Mouse (Mus musculus): ENCODE measurements at regions not wholly inside any gene's neighbourhood (a gene's known extent, or its start where the extent isn't known, plus 50 kb on each side); places are given as distances from the start of the nearest gene placed in this dataset.
"Not testable (repeated sequence)": the region's sequence is repeated elsewhere in the genome, so short reads cannot be mapped to it uniquely, and the experiment has no call there.

DNA sequence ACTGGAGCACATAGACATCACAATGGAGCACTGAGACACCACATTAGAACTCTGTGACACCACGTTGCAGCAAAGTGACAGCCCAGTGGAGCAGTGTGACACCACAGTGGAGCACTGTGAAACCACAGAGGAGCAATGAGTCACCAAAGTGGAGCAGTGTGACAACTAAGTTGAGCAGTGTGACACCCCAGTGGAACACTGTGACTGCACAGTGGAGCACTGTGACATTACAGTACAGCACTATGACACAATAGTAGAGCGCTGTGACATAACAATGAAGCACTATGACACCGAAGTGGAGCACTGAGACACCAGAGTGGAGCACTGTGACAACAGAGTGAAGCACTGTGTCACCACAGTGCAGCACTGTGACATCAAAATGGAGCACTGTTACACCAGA is 101.8 kb upstream of the Vmn1r2 start:
- not testable (repeated sequence) for H3K79me2 ChIP-seq (ENCODE audit: control insufficient read depth, insufficient read depth, low read length, poor library complexity); H3K36me3 ChIP-seq (ENCODE audit: control insufficient read depth in 1 of 2, insufficient read depth in 2 of 2, low read length in 2 of 2); H3K4me3 ChIP-seq (ENCODE audit: control insufficient read depth in 1 of 2, insufficient read depth in 1 of 2, low read depth in 2 of 2, low read length in 2 of 2); H3K9ac ChIP-seq (ENCODE audit: control insufficient read depth, low read depth, low read length, poor library complexity, severe bottlenecking); H3K9me3 ChIP-seq (replicated peaks; ENCODE audit: insufficient read depth, low read length); H3K4me1 ChIP-seq (ENCODE audit: control insufficient read depth in 1 of 2, insufficient read depth in 2 of 2, low read length in 2 of 2); DNase-seq (ENCODE audit: low read depth, low spot score); H3K27ac ChIP-seq (ENCODE audit: control insufficient read depth, low read depth, low read length); H3K27me3 ChIP-seq (ENCODE audit: control insufficient read depth in 1 of 2, insufficient read depth in 2 of 2, low read length in 2 of 2)

DNA sequence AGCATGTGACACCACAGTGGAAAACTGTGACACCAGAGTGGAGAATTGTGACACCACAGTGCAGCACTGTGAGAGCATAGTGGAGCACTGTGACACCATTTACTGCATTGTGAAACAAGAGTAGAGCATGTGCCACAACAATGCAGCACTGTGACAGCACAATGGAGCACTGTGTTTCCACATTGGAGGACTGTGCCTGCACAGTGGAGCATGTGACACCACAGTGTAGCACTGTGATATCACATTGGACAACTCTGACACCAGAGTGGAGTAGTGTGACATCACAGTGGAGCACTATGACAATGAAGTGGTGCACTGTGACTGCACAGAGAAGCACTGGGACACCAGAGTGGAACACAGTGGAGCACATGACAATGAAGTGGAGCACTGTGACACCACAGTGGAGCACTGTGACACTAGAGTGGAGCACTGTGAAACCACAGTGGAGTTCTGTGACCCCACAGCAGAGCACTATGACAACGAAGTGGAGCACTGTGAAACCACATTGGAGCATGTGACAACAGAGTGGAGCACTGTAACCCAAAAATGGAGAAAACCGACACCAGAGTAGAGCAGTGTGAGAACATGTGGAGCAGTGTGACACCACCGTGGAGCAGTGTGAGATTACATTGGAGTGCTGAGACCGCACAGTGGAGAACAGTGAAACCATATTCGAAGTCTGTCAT is 100.9 kb upstream of the Vmn1r2 start:
- Histone ChIP-seq H3K4me3 (ENCODE audit: control insufficient read depth in 1 of 2, insufficient read depth in 1 of 2, low read depth in 2 of 2, low read length in 2 of 2) (no peak overlapping the region), H3K27ac (ENCODE audit: control insufficient read depth, low read depth, low read length) (no peak overlapping the region), H3K4me1 (ENCODE audit: control insufficient read depth in 1 of 2, insufficient read depth in 2 of 2, low read length in 2 of 2) (no peaks in the 10 kb centered on the region), H3K9ac (ENCODE audit: control insufficient read depth, low read depth, low read length, poor library complexity, severe bottlenecking) (no peak overlapping the region), H3K79me2 (ENCODE audit: control insufficient read depth, insufficient read depth, low read length, poor library complexity) (no peaks in the 10 kb centered on the region), H3K9me3 (replicated peaks; ENCODE audit: insufficient read depth, low read length) (no peaks in the 10 kb centered on the region), H3K36me3 (ENCODE audit: control insufficient read depth in 1 of 2, insufficient read depth in 2 of 2, low read length in 2 of 2) (no peaks in the 10 kb centered on the region), H3K27me3 (ENCODE audit: control insufficient read depth in 1 of 2, insufficient read depth in 2 of 2, low read length in 2 of 2) (no peaks in the 10 kb centered on the region)
- TF ChIP-seq RCOR1 (IDR thresholded peaks at IDR 0.05; ENCODE audit: low read depth, low read length) = no peak
- TF ChIP-seq USF2 (IDR thresholded peaks at IDR 0.05; ENCODE audit: borderline replicate concordance in 1 of 2, insufficient read depth in 1 of 2, low read depth in 1 of 2, low read length in 2 of 2) = no peak
- no peak for TF ChIP-seq USF1 (IDR thresholded peaks at IDR 0.05; ENCODE audit: low read depth, low read length)
- no peak for TF ChIP-seq POLR2AphosphoS2 (IDR thresholded peaks at IDR 0.05; ENCODE audit: low read length)
- no peak for TF ChIP-seq CHD1 (IDR thresholded peaks at IDR 0.05; ENCODE audit: low read depth, low read length)
- no peak for TF ChIP-seq NELFE (IDR thresholded peaks at IDR 0.05; ENCODE audit: low read depth, low read length)
- TF ChIP-seq MYB (IDR thresholded peaks at IDR 0.05; ENCODE audit: low read depth, low read length) = no peak
- TF ChIP-seq CHD2 (IDR thresholded peaks at IDR 0.05; ENCODE audit: low read length) = no peak
- no peak for TF ChIP-seq BHLHE40 (IDR thresholded peaks at IDR 0.05; ENCODE audit: borderline replicate concordance, low read depth, low read length)
- no peak for TF ChIP-seq ZC3H11A (IDR thresholded peaks at IDR 0.05; ENCODE audit: low read depth, low read length)
- no peak for TF ChIP-seq MXI1 (IDR thresholded peaks at IDR 0.05; ENCODE audit: low read depth, low read length)
- no peak for TF ChIP-seq MAX (IDR thresholded peaks at IDR 0.05; ENCODE audit: low read length)
- TF ChIP-seq ELF1 (IDR thresholded peaks at IDR 0.05; ENCODE audit: low read depth, low read length) = no peak
- TF ChIP-seq TCF12 (IDR thresholded peaks at IDR 0.05; ENCODE audit: low read depth, low read length) = no peak
- TF ChIP-seq TBP (IDR thresholded peaks at IDR 0.05; ENCODE audit: low read depth, low read length) = no peak
- TF ChIP-seq RAD21 (IDR thresholded peaks at IDR 0.05; ENCODE audit: low read depth, low read length) = no peak
- TF ChIP-seq ZKSCAN1 (IDR thresholded peaks at IDR 0.05; ENCODE audit: low read depth, low read length) = no peak
- no peak for TF ChIP-seq ETS1 (IDR thresholded peaks at IDR 0.05; ENCODE audit: low read depth, low read length)
- no peak for TF ChIP-seq POLR2A (IDR thresholded peaks at IDR 0.05; ENCODE audit: control insufficient read depth in 1 of 2, insufficient read depth in 1 of 2, low read depth in 1 of 2, low read length in 2 of 2, poor library complexity in 1 of 2)
- DNase-seq (ENCODE audit: low read depth, low spot score) = no peak

Measured in MEL (cell line).